Mouse (Mus musculus) left cerebral cortex, adult 18-20 months (tissue): ENCODE measurements around the gene Il13. TPM values are rescaled to one million over a fixed set of nuclear protein-coding genes. Genes with fewer than 3 reads are reported as not detected.
A peak's percentile ranks its signal among the peaks of the same experiment; 100 is the strongest.

Experiments
- DNase-seq, 2 experiments: peaks; one replicate each; pipeline ENCODE4 v3.0.0; 2021 to 2022; ENCODE audit warnings: low spot score in 2 of 2, mixed read lengths in 1 of 2
- long read RNA-seq, 2 experiments: library from polyadenylated mRNA; stranded (forward); transcript quantifications; one replicate each; pipeline ENCODE4 v2.0.0; 2021
- total RNA-seq, 2 experiments: library from RNA; stranded (reverse); gene quantifications; 2 replicates each; pipeline ENCODE4 v1.2.3; 2021

Il13 gene
- not detected for total RNA-seq
- long read RNA-seq, experiment 1: 0 reads
- long read RNA-seq, experiment 2: 0 reads

GRCm38 (mm10) chr11:53634556-53634955, at the start of gene Il13:
TSS of gene Il13 (minus strand) at chr11:53634702.
- no peak for DNase-seq

DNA sequence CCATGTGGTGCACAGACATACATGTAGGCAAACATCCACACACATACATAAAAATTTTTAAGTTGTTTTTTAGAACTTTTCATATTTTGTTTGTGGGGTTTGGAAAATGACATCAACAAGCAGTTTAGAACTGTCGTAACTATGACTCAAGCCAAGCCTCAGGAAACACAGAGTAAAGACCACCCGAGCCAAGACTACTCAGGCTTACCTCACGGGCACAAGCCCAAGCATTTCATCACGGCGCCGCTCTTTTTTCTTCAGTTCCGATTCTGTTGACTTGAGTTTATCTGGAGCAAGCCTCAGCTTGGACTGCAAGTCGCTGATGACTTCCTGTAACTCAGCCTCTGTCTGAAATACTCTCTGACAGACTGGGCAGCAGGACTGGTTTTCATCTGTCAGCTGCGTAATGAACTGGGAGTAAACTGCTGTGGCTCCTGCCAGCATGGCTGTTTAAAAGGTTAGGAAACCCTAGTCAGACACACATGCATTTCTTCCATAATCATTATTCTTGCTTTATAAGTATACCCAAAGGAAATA, 48.6 kb upstream of the Il13 start:
- DNase-seq: no peak

- DNase-seq: no peak
Measured at GRCm38 (mm10) chr11:53682170-53682569, 47.7 kb upstream of the Il13 start.

GRCm38 (mm10) chr11:53681686-53682085, 47.2 kb upstream of the Il13 start:
- DNase-seq: no peak

DNA sequence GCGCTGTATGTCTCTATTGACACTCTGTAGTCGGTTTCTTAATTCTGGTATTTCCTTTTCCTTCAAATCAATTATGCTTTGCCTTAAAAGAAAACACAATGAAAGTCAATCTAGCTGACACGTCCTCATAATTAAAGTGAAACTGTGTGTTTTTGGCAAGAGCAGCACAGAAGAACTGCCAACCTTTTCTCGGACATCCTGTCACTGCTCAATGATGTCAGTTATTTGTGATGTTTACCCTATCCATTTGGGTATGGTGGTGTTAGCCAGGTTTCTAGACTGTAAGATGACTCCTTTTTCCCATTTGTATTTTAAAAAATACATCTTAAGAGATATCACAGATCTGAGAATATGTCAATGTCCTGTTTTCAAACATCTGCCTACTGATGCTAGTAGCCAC, 45.6 kb upstream of the Il13 start:
- DNase-seq: no peak

GRCm38 (mm10) chr11:53671414-53671813, 36.9 kb upstream of the Il13 start:
- DNase-seq: no peak

DNA sequence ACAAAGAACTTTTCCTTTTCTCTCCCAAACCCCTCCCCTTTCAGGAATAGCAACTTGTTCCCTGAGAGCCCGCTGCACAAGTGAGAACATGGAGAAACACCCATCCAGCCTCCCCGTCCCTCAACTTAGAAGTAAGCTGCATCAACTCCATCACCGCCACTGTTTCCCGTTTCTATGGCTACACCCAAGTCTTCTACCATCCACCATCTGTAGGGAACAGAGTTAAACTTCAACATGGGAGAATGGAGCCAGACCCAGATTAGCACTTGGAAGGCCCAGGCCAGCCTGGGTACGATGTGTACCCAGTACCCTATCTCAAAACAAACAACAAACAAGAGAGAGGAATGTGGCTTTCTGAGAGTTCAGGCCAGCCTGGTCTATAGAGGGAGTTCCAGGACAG, 29.6 kb upstream of the Il13 start:
- no peak for DNase-seq

DNA sequence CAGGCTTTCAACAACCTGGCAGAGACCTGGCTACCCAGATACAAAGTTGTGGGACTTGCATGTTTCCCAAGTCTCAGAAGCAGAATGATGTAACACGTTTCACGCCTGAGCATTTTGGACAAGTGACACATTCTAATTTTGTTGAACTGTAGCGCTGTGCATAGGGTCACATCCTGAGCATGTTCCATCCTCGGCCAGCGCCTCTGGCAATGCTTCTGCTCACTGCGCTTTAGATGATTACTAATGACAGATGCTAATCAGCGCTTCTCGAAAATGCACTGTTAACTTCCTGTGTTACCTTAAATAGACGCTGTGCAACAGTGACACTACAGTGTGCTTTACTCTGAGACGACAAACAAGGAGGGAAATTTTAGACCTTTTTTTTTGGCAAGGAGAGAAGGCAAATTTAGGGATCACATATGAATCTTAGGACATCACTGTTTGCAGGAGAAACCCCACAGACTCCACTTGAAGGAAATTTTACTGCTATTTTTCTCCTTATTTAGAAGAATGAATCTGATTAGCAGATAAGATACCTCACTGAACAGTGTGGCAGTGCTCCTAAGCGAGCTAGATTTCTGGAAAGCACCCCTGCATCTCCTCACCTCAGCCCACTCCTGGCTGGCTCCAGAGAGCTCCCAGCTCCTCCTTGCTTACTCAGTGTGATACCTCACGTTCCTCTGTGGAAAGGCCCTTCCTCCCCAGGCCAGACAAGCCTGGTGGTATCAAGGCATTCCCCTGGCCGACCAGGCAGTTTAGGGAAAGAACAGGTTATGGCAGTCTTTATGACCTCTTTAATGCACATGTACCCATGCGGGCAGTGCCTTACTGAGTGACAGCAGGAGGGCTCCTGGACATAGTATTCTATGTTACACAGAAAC, 28.5 kb upstream of the Il13 start:
- DNase-seq: peak; percentile 45 to 57

GRCm38 (mm10) chr11:53657828-53658227, 23.3 kb upstream of the Il13 start:
- DNase-seq: no peak

GRCm38 (mm10) chr11:53657381-53657780, 22.9 kb upstream of the Il13 start:
- no peak for DNase-seq

GRCm38 (mm10) chr11:53656558-53657202, 22.2 kb upstream of the Il13 start:
- no peak for DNase-seq

DNA sequence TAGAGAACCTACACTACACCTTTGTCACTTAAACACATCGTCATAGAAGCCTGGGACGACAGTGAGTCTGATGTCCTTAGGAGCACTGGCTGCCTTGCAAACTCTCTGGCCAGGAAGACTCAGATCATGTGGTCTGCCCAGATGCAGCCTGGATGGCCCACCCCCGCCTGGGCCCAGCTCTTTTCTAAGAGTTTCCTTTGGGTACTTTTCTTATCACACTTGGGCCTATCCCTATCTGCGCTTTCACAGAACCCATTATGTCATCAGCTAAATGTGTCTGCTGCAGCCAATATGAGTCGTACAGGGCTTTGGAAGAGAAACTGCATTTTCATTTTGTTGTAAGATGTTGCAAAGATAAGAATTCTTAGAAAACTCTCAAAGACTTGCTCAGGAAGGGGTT, 20.5 kb upstream of the Il13 start:
- DNase-seq: peak in 1 of 2 experiments; percentile 10

- no peak for DNase-seq
Measured at GRCm38 (mm10) chr11:53652427-53652826, 17.9 kb upstream of the Il13 start.

DNA sequence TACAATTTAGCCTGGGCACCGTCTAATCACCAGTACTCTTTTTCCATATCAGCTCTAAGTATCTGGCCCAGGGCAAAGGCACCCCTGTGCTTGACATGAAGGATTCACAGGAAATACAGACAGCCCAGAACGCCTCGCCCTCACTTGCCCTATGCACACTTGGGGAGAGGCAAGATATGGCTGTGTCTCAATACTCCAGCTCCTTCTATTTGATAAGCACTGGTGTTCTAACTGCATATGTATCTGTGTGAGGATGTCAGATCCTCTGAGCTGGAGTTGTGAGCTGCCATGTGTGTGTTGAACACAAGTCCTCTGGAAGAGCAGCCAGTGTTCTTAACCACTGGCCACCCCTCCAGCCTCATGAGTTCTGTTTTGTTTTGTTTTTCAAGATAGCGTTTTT, 16.9 kb upstream of the Il13 start:
- DNase-seq: no peak

DNA sequence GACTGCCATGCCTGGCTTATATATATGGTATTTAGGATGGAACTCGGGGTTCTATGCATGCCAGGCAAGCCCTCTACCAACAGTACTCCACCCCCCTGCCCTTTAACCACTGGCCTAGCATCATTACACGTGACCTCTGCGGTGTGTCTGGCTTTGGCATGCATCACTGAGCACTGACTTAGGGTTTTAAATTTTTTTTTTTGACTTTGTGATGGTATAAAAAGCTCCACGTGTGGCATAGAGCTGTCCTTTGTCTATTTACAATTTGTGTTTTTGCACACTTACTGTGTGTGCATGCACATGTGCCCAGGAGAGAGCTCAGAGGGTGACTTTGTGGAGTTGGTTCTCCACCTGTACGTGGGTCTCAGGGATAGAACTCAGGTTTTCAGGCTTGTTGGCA, 9.5 kb upstream of the Il13 start:
- DNase-seq: no peak

DNA sequence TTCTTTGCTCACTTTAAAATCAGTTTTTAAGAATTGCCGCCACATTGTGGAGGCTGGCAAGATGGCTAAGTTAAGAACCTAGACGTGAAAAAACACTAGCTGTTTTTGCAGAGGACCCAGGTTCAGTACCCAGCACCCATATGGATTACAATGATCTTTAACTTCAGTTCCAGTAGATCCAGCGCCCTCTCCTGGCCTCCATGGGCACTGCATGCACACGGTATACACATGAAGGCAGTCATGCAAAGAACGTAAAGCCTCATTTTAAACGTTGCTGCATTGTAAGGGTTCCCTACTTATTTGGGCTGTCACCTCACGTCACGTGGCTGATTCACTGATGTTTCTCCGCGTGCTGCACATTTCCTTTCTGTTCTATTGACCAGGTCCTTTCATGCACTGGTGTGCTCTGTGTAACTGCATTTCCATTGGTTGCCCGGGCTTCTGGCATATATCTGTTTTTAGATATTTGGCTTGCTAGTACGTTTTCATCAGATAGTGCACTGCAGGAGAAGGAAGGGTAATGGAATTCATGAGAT, 8.3 kb upstream of the Il13 start:
- DNase-seq: no peak

- no peak for DNase-seq
Measured at GRCm38 (mm10) chr11:53637803-53638260, 3.3 kb upstream of the Il13 start.

DNA sequence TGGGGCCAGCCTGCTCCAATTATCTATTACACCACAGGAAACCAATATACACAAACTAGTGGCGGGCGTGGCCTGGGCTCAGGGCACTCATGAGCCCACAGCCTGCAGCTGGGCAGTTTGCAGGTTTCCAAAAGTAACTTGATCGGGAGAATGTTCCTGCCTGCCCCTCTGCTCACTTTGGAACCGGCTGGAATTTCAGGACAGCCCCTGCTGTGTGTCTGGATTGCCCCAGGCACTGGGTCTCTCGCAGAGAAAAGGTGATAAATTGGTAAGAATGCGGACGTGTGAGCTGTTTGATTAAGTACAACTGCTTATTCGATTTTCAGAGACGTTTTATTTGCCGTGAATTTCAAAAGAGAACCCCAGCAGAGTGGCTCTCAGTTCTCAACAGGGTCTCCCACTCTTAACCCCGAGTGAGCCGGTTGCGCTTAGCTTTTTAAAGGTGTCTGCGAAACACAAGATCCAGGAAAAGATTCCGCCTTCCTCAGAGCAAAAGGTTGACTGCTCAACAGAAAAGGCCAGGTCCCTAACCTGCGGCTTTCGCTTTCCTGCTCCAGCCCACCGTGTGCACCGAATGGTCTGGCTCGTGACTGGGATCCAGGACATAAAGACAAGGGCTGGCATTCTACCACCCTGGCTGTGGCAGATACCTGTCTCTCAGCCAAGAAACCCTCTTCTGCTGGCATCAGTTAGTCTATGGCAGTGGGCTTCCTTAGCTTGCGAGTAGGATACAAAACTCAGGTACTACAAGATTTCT, 2.7 kb upstream of the Il13 start:
- DNase-seq: no peak

- peak; percentile 53 for DNase-seq
Measured at GRCm38 (mm10) chr11:53636183-53636646, 1.7 kb upstream of the Il13 start.

DNA sequence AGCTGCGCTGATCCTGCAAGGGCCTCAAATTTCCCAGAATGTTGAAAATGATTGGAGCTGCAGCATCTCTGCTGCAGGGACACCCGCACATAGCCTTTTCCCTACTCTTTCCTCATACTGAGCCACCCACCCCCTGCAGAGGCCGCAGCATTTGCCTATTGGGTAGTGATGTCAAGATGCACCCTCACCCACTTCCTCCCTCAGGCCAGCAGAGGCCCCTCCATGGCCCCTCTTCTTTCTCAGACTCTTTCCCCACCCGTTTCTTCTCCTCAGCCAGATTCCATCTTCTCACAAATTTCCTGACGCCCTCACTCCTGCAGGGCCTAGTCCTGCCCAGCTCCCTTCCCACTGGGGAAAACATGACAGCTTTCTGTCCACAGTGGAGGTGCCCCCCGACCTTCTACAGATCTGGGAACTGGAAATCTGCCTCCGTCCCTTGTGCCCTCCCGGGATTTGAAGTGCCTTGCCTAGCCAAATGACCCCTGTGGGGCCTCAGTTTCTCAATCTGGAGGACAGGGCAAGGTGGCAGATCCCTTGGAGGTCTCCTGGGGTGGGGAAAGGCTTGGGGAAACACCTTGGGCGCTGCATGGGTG, 1.2 kb upstream of the Il13 start:
- peak in 1 of 2 experiments; percentile 6 for DNase-seq

- no peak for DNase-seq
Measured at GRCm38 (mm10) chr11:53633644-53634043, 858 bp downstream of the Il13 start.
